Mouse (Mus musculus) heart, adult 2 months (tissue): ENCODE measurements around the gene Nhlrc1.

Source experiments
- CTCF ChIP-seq: fragments of 200-600 bp; IDR thresholded peaks from 2 replicates; pipeline ENCODE4 v1.8.1; 2022; ENCODE audit warnings: antibody characterized with exemption, mild to moderate bottlenecking, moderate library complexity
- POLR2A ChIP-seq: fragments of 200-500 bp; IDR thresholded peaks from 2 replicates; pipeline ENCODE4 v1.6.1; 2011; ENCODE audit warnings: mild to moderate bottlenecking, low read depth, low read length, control low read depth; ENCODE audit not compliant: insufficient read depth

GRCm38 (mm10) chr13:47044617-47044947 is 29.9 kb upstream of the Nhlrc1 start, which contains the start of gene Tpmt:
- no peak for TF ChIP-seq CTCF
- TF ChIP-seq POLR2A: no peak
